Mouse (Mus musculus) urinary bladder, postnatal 25 days (tissue): ENCODE results near the gene Zfp853.

Source experiments
- DNase-seq: peaks from one replicate; pipeline ENCODE4 v3.0.0; 2022; ENCODE audit warnings: low spot score

Zfp853 gene

GRCm38 (mm10) chr5:143253186-143253880 lies 40.1 kb downstream of the Zfp853 start:
- no peak for DNase-seq

GRCm38 (mm10) chr5:143252791-143253185 lies 40.6 kb downstream of the Zfp853 start:
- DNase-seq, result no peak

- no peak for DNase-seq
Measured at GRCm38 (mm10) chr5:143252039-143252438, 41.4 kb downstream of the Zfp853 start.

- no peak for DNase-seq
Measured at GRCm38 (mm10) chr5:143244926-143245325, 48.5 kb downstream of the Zfp853 start.
